Mouse (Mus musculus) CH12.LX (cell line): ENCODE data around the gene Sh2d4b. TPM values are rescaled to one million over a fixed set of nuclear protein-coding genes. Genes with fewer than 3 reads are reported as not detected.

Experiments
- DNase-seq: peaks from one replicate; pipeline ENCODE4 v3.0.0-alpha.2; 2013; ENCODE audit errors: extremely low read depth
- H3K27ac ChIP-seq: 2 replicates; pipeline ENCODE4 v1.5.1; 2012; ENCODE audit warnings: low read depth, mild to moderate bottlenecking, control low read depth, moderate library complexity; ENCODE audit not compliant: insufficient read depth
- H3K27me3 ChIP-seq: replicated peaks from 2 replicates; pipeline ENCODE3; 2012; ENCODE audit warnings: inconsistent platforms
- H3K36me3 ChIP-seq, 2 experiments: replicated peaks in 1 of 2; 2 replicates each; pipeline versions ENCODE3 to v1.6.1; 2012; ENCODE audit warnings: inconsistent platforms in 1 of 2, low read length in 1 of 2, mild to moderate bottlenecking in 1 of 2, mixed read lengths in 1 of 2, moderate library complexity in 1 of 2; ENCODE audit not compliant: control insufficient read depth in 1 of 2, insufficient read depth in 1 of 2
- H3K4me1 ChIP-seq, 2 experiments: 2 replicates each; pipeline ENCODE4 v1.6.1; 2012; ENCODE audit warnings: inconsistent platforms in 1 of 2, moderate library complexity in 1 of 2; ENCODE audit not compliant: insufficient read depth in 2 of 2, control insufficient read depth in 1 of 2
- H3K4me2 ChIP-seq: 2 replicates; pipeline ENCODE4 v1.6.1; 2012; ENCODE audit warnings: low read depth, mild to moderate bottlenecking, control low read depth; ENCODE audit not compliant: poor library complexity, insufficient read depth, severe bottlenecking
- H3K4me3 ChIP-seq, 3 experiments: fragments of 150-350 bp in 1 of 3; sonication (generic) in 1 of 3; replicated peaks in 1 of 3; 2 replicates each; pipeline versions ENCODE3 to v1.5.1; 2011 to 2012; ENCODE audit warnings: low read depth in 2 of 3, low read length in 2 of 3, mild to moderate bottlenecking in 2 of 3, moderate library complexity in 2 of 3, control low read depth in 1 of 3, improper control_type of control experiment in 1 of 3, inconsistent platforms in 1 of 3, mixed read lengths in 1 of 3; ENCODE audit not compliant: poor library complexity in 1 of 3
- H3K79me2 ChIP-seq: replicated peaks from 2 replicates; pipeline ENCODE4 v1.6.1; 2012; ENCODE audit warnings: mild to moderate bottlenecking, moderate library complexity; ENCODE audit not compliant: control insufficient read depth, poor library complexity, insufficient read depth, severe bottlenecking; ENCODE audit errors: extremely low read depth
- H3K9ac ChIP-seq: 2 replicates; pipeline ENCODE4 v1.6.1; 2012; ENCODE audit warnings: low read depth, mild to moderate bottlenecking, control low read depth, moderate library complexity; ENCODE audit not compliant: insufficient read depth
- H3K9me3 ChIP-seq: replicated peaks from 2 replicates; pipeline ENCODE3; 2012; ENCODE audit warnings: low read length, inconsistent platforms, mixed read lengths
- BHLHE40 ChIP-seq: IDR thresholded peaks from 2 replicates; pipeline ENCODE4 v1.6.1; 2011; ENCODE audit warnings: mild to moderate bottlenecking, low read depth, low read length, improper control_type of control experiment
- CHD1 ChIP-seq: IDR thresholded peaks from 2 replicates; pipeline ENCODE4 v1.6.1; 2012; ENCODE audit warnings: low read depth, low read length, improper control_type of control experiment, inconsistent platforms
- CTCF ChIP-seq, 2 experiments: IDR thresholded peaks in 1 of 2; conservative IDR thresholded peaks in 1 of 2; 2 replicates each; pipeline ENCODE4 v1.5.1; 2011 to 2012; ENCODE audit warnings: low read depth in 2 of 2, low read length in 2 of 2, improper control_type of control experiment in 1 of 2, inconsistent platforms in 1 of 2, mild to moderate bottlenecking in 1 of 2, moderate library complexity in 1 of 2
- E2F4 ChIP-seq: IDR thresholded peaks from 2 replicates; pipeline ENCODE4 v1.6.1; 2011; ENCODE audit warnings: low read depth, low read length, improper control_type of control experiment; ENCODE audit not compliant: insufficient replicate concordance
- ELF1 ChIP-seq: IDR thresholded peaks from 2 replicates; pipeline ENCODE4 v1.6.1; 2014; ENCODE audit warnings: low read depth, mild to moderate bottlenecking, inconsistent platforms, low read length, improper control_type of control experiment
- ETS1 ChIP-seq: conservative IDR thresholded peaks from 2 replicates; pipeline ENCODE4 v1.6.1; 2012; ENCODE audit warnings: low read depth, mild to moderate bottlenecking, inconsistent platforms, low read length, improper control_type of control experiment, moderate library complexity
- IRF4 ChIP-seq: IDR thresholded peaks from 2 replicates; pipeline ENCODE4 v1.6.1; 2014; ENCODE audit warnings: low read depth, mild to moderate bottlenecking, inconsistent platforms, low read length, improper control_type of control experiment
- JUN ChIP-seq: IDR thresholded peaks from 2 replicates; pipeline ENCODE4 v1.6.1; 2011; ENCODE audit warnings: low read depth, mild to moderate bottlenecking, low read length, improper control_type of control experiment, moderate library complexity; ENCODE audit not compliant: insufficient read depth
- JUND ChIP-seq: conservative IDR thresholded peaks from 2 replicates; pipeline ENCODE4 v1.6.1; 2011; ENCODE audit warnings: low read depth, low read length, improper control_type of control experiment
- KAT2A ChIP-seq: IDR thresholded peaks from 2 replicates; pipeline ENCODE4 v1.6.1; 2012; ENCODE audit warnings: low read length, improper control_type of control experiment, inconsistent platforms; ENCODE audit not compliant: insufficient replicate concordance
- MAFK ChIP-seq: IDR thresholded peaks from 2 replicates; pipeline ENCODE4 v1.6.1; 2011; ENCODE audit warnings: low read length, improper control_type of control experiment; ENCODE audit not compliant: insufficient replicate concordance
- MAX ChIP-seq: IDR thresholded peaks from 2 replicates; pipeline ENCODE4 v1.6.1; 2011; ENCODE audit warnings: low read length, improper control_type of control experiment
- MEF2A ChIP-seq: IDR thresholded peaks from 2 replicates; pipeline ENCODE4 v1.6.1; 2014; ENCODE audit warnings: low read depth, mild to moderate bottlenecking, inconsistent platforms, low read length, improper control_type of control experiment, borderline replicate concordance
- MXI1 ChIP-seq: IDR thresholded peaks from 2 replicates; pipeline ENCODE4 v1.6.1; 2011; ENCODE audit warnings: mild to moderate bottlenecking, low read depth, low read length, improper control_type of control experiment
- MYC ChIP-seq: IDR thresholded peaks from 2 replicates; pipeline ENCODE4 v1.6.1; 2011; ENCODE audit warnings: low read depth, mild to moderate bottlenecking, improper control_type of control experiment, low read length
- NELFE ChIP-seq: IDR thresholded peaks from 2 replicates; pipeline ENCODE4 v1.6.1; 2011; ENCODE audit warnings: low read depth, low read length, improper control_type of control experiment
- NRF1 ChIP-seq: IDR thresholded peaks from 2 replicates; pipeline ENCODE4 v1.6.1; 2014; ENCODE audit warnings: low read depth, mild to moderate bottlenecking, inconsistent platforms, low read length, improper control_type of control experiment, moderate library complexity
- POLR2A ChIP-seq: IDR thresholded peaks from 2 replicates; pipeline ENCODE4 v1.6.1; 2011; ENCODE audit warnings: low read depth, mild to moderate bottlenecking, improper control_type of control experiment, low read length
- POLR2AphosphoS2 ChIP-seq: IDR thresholded peaks from 2 replicates; pipeline ENCODE4 v1.6.1; 2011; ENCODE audit warnings: low read depth, low read length, improper control_type of control experiment
- RAD21 ChIP-seq: IDR thresholded peaks from 2 replicates; pipeline ENCODE4 v1.6.1; 2011; ENCODE audit warnings: low read depth, mild to moderate bottlenecking, low read length, improper control_type of control experiment, moderate library complexity
- SMC3 ChIP-seq: IDR thresholded peaks from 2 replicates; pipeline ENCODE4 v1.6.1; 2011; ENCODE audit warnings: low read depth, low read length, improper control_type of control experiment
- TCF12 ChIP-seq: IDR thresholded peaks from 2 replicates; pipeline ENCODE4 v1.6.1; 2014; ENCODE audit warnings: low read depth, mild to moderate bottlenecking, inconsistent platforms, low read length, improper control_type of control experiment
- UBTF ChIP-seq: IDR thresholded peaks from 2 replicates; pipeline ENCODE4 v1.6.1; 2012; ENCODE audit warnings: low read depth, mild to moderate bottlenecking, inconsistent platforms, low read length, improper control_type of control experiment, moderate library complexity
- ZC3H11A ChIP-seq: IDR thresholded peaks from 2 replicates; pipeline ENCODE4 v1.6.1; 2012; ENCODE audit warnings: low read depth, mild to moderate bottlenecking, inconsistent platforms, low read length, improper control_type of control experiment
- ZMIZ1 ChIP-seq: IDR thresholded peaks from 2 replicates; pipeline ENCODE4 v1.6.1; 2012; ENCODE audit warnings: low read depth, mild to moderate bottlenecking, inconsistent platforms, low read length, improper control_type of control experiment
- dilution Hi-C: fragments of 300-500 bp; cut with MboI; formaldehyde crosslinking; loops from 2 replicates; pipeline ENCODE4 v1.14.3; 2020; ENCODE audit warnings: low sequenced_read_pairs; ENCODE audit not compliant: extremely low pct_unique_long_range_greater_than_20kb, extremely low pct_ligation_motif_present
- in situ Hi-C: fragments of 300-500 bp; cut with MboI; formaldehyde crosslinking; loops from 3 replicates; pipeline ENCODE4 v1.14.3; 2019; ENCODE audit warnings: low sequenced_read_pairs, low pct_ligation_motif_present, low pct_unique_long_range_greater_than_20kb, mixed read lengths
- polyA plus RNA-seq: library from polyadenylated mRNA; unstranded; fragments of >175 nt; gene quantifications from 2 replicates; pipeline ENCODE4 v1.2.1, GENCODE M21; 2012; ENCODE audit warnings: low read depth; ENCODE audit not compliant: insufficient read length
- total RNA-seq, 2 experiments: library from RNA; depleted of rRNA; stranded (reverse); fragments of 300-350 nt in 1 of 2; fragments of >200 nt in 1 of 2; gene quantifications; 2 replicates each; pipeline ENCODE4 v1.2.3; 2012 to 2014

Sh2d4b gene
- total and polyA plus RNA-seq, 3 experiments: 0.04 to 0.17 TPM; not detected in 1

DNA sequence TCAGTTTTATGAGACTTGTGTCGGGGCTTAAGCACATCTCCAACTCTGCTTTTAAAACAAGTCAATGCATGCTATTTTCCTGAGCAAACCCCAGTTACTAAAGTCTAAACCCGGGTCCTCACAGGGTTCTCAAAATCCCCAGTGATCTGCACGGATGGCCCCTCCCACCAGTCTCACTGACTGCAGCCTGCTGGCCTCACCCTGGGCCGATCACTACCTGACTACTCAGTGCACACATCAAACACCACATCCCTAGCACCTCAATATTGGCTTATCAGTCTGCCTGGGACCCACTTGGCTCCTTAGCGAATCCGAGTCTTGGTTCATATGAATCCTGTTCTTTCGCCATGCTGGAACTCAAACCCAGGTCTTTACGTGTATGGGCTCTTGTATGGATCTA is 2.6 kb upstream of the Sh2d4b start:
- dilution Hi-C loops: no loop called here
- no peak overlapping the region for H3K27ac ChIP-seq
- peaks cover 2% of the 10 kb centered on the region for H3K27me3 ChIP-seq
- no peak overlapping the region for H3K4me3 ChIP-seq
- no peak for DNase-seq
- H3K79me2 ChIP-seq: no peaks in the 10 kb centered on the region
- TF ChIP-seq NRF1 (no peak), ELF1 (no peak), CHD1 (no peak), POLR2A (no peak), MAFK (no peak), IRF4 (no peak), MAX (no peak), E2F4 (no peak), MEF2A (no peak), JUN (no peak), ETS1 (no peak), RAD21 (no peak), POLR2AphosphoS2 (no peak), JUND (no peak), ZC3H11A (no peak), ZMIZ1 (no peak)
- TF ChIP-seq, all 38 proteins: peak for 0
- H3K36me3 ChIP-seq: no peaks in the 10 kb centered on the region
- H3K4me1 ChIP-seq: peaks cover 0 to 14% of the 10 kb centered on the region in 2 experiments; a peak in 2 of 4 replicates
- no peak overlapping the region for H3K9ac ChIP-seq
- no peaks in the 10 kb centered on the region for H3K9me3 ChIP-seq
- no peak overlapping the region for H3K4me2 ChIP-seq
- in situ Hi-C loops: no loop called here

DNA sequence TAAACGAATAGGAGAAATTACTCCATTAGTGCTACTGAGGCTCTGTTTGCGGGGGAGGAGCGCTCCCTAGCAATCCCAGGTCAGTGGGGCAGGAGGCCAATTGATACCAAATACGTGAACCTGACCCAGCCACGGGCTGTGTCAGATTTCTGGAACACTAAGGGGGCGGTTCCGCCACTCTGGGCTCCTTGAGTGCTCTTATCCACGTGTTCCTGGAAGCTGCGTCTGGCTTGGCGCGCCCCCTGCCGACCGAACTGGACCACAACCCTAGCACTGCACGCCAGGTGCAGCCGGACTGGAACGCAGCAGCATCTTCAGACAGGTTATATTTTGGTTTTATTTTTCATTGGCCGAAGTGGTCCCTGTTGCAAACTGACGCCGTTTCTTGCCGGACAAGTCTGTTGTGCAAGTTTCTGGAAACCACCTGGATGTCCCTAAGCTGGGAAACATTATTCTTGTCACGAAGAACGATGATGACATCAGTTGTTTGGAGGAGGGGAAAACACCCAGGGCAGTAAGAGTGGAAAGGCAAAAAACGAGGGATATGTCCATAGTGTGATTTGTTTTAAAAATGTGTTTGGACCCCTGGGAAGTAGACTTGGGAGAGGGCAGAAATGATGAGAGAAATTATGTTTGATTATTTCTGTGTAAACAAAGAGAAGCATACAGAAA is 1.6 kb upstream of the Sh2d4b start:
- dilution Hi-C loops: no loop called here

More for the DNA sequence above, 1.6 kb upstream of the Sh2d4b start:
- Histone ChIP-seq H3K79me2 (no peaks in the 10 kb centered on the region), H3K4me1 (peaks cover 0 to 14% of the 10 kb centered on the region in 2 experiments; a peak in 2 of 4 replicates), H3K4me2 (peak overlapping the region; percentile 63), H3K9ac (no peak overlapping the region), H3K27me3 (peaks cover 2% of the 10 kb centered on the region), H3K36me3 (no peaks in the 10 kb centered on the region), H3K27ac (no peak overlapping the region), H3K4me3 (no peak overlapping the region), H3K9me3 (no peaks in the 10 kb centered on the region)
- peak; percentile 77 for DNase-seq
- no peak for TF ChIP-seq UBTF
- TF ChIP-seq CTCF (conservative IDR thresholded peaks at IDR 0.05 in 1 of 2, IDR thresholded peaks at IDR 0.05 in 1 of 2; ENCODE audit: low read depth in 2 of 2, low read length in 2 of 2): peak; percentile 44 to 84
- TF ChIP-seq MAX: peak; percentile 96
- no peak for TF ChIP-seq KAT2A
- TF ChIP-seq NELFE: no peak
- TF ChIP-seq SMC3: peak; percentile 63
- TF ChIP-seq MXI1: peak; percentile 95
- TF ChIP-seq BHLHE40: 0 out of 2 replicates have a peak, but pooled peaks have one; percentile 13
- peak; percentile 97 for TF ChIP-seq MYC
- TF ChIP-seq IRF4: 0 out of 2 replicates have a peak, but pooled peaks have one; percentile 23
- TF ChIP-seq RAD21: peak; percentile 70
- peak; percentile 46; the same call in 1 of the 2 replicates for TF ChIP-seq TCF12
- in situ Hi-C loops: no loop called here
